Mouse (Mus musculus): ENCODE results near the gene Tram2. TPM values are rescaled to one million over a fixed set of nuclear protein-coding genes. Genes with fewer than 3 reads are reported as not detected.

The Tram2 gene
- polyA plus RNA-seq, 1 experiment from 2014 or later = 14.4 TPM

DNA sequence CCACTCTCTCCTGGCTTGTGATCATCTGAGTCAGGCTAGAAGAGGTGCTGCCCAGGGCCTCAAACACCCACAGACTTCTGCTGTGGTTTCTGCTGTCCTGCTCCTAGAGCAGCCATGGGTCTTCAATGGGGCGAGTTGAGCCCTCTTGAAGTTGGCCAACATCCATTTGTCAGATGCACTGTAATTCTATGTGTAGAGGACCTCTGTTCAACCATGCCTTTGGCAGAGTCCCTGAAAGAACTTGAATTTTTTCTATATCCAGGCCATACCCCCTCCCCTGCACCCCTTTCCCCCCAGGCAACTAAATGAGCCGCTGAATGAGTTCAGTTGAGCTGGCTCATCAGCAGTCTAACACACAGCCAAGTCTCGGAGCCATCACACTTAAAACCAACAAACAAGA lies 39.5 kb downstream of the Tram2 start:
- WGBS = 76% methylated on average over 3 of the region's 3 CpGs

DNA sequence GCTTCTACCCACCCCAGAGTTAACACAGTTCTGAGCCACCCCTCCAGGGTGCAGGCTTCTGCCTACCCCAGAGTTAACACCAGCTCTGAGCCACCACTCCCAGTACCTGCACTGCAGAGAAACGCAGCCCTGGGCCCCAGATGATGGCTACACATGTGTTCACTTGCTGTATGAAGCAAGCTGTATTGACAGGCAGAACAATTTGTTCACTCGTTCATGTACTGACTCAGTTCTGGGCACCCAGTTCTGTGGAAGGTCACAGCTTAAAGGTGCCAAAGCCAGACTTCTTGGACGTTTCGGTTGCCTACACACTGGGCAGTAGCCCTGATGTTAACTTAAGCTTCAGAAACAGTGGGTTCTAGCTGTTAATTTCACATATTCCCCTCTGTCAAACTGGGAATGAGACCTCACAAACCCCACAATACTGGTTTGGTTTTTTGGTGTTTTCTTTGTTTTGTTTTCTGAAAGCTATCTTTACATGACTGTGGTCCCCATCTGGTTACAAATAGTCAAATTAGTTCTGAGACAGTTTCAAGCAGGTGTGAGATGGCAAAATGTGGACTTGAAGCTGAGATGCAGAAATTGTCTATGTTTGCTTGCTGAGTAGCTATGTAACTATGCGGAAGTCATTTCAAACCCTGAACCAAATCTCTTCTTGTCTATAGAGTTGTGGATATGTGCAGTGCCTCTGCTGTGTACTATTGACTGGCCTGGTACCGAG lies 41.0 kb downstream of the Tram2 start:
- H3K4me3 ChIP-seq (ENCODE audit: low read depth, low read length) = no peak overlapping the region
- no peak for DNase-seq (ENCODE audit: low spot score)
- H3K36me3 ChIP-seq (ENCODE audit: control insufficient read depth, insufficient read depth, low read length) = peaks cover 18% of the 10 kb centered on the region
- ATAC-seq (ENCODE audit: low read depth) = no peak
- H3K4me2 ChIP-seq (ENCODE audit: low read depth, low read length) = no peak overlapping the region
- H3K27ac ChIP-seq (replicated peaks; ENCODE audit: low read depth, low read length) = no peak overlapping the region
- no peaks in the 10 kb centered on the region for H3K9me3 ChIP-seq (ENCODE audit: control insufficient read depth, low read length)
- peaks cover 16% of the 10 kb centered on the region for H3K4me1 ChIP-seq (ENCODE audit: control insufficient read depth, insufficient read depth, low read length)
- H3K9ac ChIP-seq (ENCODE audit: low read depth, low read length) = no peak overlapping the region
- H3K27me3 ChIP-seq (replicated peaks; ENCODE audit: control insufficient read depth, insufficient read depth, low read length) = no peaks in the 10 kb centered on the region
- 81% methylated on average over 6 of the region's 6 CpGs for WGBS

More for the DNA sequence above, 39.5 kb downstream of the Tram2 start:
- H3K4me1 ChIP-seq (ENCODE audit: control insufficient read depth, insufficient read depth, low read length) = peaks cover 16% of the 10 kb centered on the region
- H3K36me3 ChIP-seq (ENCODE audit: control insufficient read depth, insufficient read depth, low read length) = peaks cover 18% of the 10 kb centered on the region
- ATAC-seq (ENCODE audit: low read depth) = no peak
- no peak for DNase-seq (ENCODE audit: low spot score)
- no peak overlapping the region for H3K4me3 ChIP-seq (ENCODE audit: low read depth, low read length)
- H3K27ac ChIP-seq (replicated peaks; ENCODE audit: low read depth, low read length) = no peak overlapping the region
- no peaks in the 10 kb centered on the region for H3K9me3 ChIP-seq (ENCODE audit: control insufficient read depth, low read length)
- no peak overlapping the region for H3K9ac ChIP-seq (ENCODE audit: low read depth, low read length)
- H3K27me3 ChIP-seq (replicated peaks; ENCODE audit: control insufficient read depth, insufficient read depth, low read length) = no peaks in the 10 kb centered on the region
- no peak overlapping the region for H3K4me2 ChIP-seq (ENCODE audit: low read depth, low read length)

DNA sequence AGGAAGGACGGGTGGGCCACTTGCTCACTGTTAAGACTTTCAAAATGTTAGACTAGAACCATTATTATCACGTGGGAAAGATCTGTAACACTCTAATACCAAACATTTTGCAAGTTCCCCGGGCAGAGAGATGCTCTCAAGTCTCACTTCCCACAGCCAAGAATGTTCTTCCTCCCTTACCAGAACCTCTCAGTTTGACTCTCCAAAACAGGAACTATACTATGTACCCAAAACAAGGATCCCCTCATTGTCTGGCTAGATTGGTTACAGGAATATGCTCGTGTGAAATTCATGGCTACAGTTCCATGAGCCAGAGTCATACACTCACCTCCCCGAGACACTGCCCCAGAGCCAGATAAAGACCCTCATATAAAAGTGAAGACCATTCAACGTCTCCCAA lies 43.2 kb downstream of the Tram2 start:
- no peaks in the 10 kb centered on the region for H3K27me3 ChIP-seq (replicated peaks; ENCODE audit: control insufficient read depth, insufficient read depth, low read length)
- no peak for ATAC-seq (ENCODE audit: low read depth)

GRCm38 (mm10) chr1:21033792-21034119 lies 45.3 kb downstream of the Tram2 start:
- DNase-seq (ENCODE audit: low spot score) (no peak), ATAC-seq (ENCODE audit: low read depth) (no peak)
- Histone ChIP-seq H3K4me1 (ENCODE audit: control insufficient read depth, insufficient read depth, low read length) (no peaks in the 10 kb centered on the region), H3K4me2 (ENCODE audit: low read depth, low read length) (no peak overlapping the region), H3K4me3 (ENCODE audit: low read depth, low read length) (no peak overlapping the region), H3K36me3 (ENCODE audit: control insufficient read depth, insufficient read depth, low read length) (peaks cover 18% of the 10 kb centered on the region), H3K27ac (replicated peaks; ENCODE audit: low read depth, low read length) (no peak overlapping the region), H3K9ac (ENCODE audit: low read depth, low read length) (no peak overlapping the region), H3K9me3 (ENCODE audit: control insufficient read depth, low read length) (no peaks in the 10 kb centered on the region), H3K27me3 (replicated peaks; ENCODE audit: control insufficient read depth, insufficient read depth, low read length) (no peaks in the 10 kb centered on the region)

More for the DNA sequence above, 43.2 kb downstream of the Tram2 start:
- no peak overlapping the region for H3K4me3 ChIP-seq (ENCODE audit: low read depth, low read length)
- no peak overlapping the region for H3K27ac ChIP-seq (replicated peaks; ENCODE audit: low read depth, low read length)
- no peak overlapping the region for H3K4me2 ChIP-seq (ENCODE audit: low read depth, low read length)
- no peak overlapping the region for H3K9ac ChIP-seq (ENCODE audit: low read depth, low read length)
- peaks cover 18% of the 10 kb centered on the region for H3K36me3 ChIP-seq (ENCODE audit: control insufficient read depth, insufficient read depth, low read length)
- no peaks in the 10 kb centered on the region for H3K9me3 ChIP-seq (ENCODE audit: control insufficient read depth, low read length)
- 77% methylated on average over 6 of the region's 6 CpGs for WGBS
- peaks cover 4% of the 10 kb centered on the region for H3K4me1 ChIP-seq (ENCODE audit: control insufficient read depth, insufficient read depth, low read length)
- DNase-seq (ENCODE audit: low spot score) = no peak

DNA sequence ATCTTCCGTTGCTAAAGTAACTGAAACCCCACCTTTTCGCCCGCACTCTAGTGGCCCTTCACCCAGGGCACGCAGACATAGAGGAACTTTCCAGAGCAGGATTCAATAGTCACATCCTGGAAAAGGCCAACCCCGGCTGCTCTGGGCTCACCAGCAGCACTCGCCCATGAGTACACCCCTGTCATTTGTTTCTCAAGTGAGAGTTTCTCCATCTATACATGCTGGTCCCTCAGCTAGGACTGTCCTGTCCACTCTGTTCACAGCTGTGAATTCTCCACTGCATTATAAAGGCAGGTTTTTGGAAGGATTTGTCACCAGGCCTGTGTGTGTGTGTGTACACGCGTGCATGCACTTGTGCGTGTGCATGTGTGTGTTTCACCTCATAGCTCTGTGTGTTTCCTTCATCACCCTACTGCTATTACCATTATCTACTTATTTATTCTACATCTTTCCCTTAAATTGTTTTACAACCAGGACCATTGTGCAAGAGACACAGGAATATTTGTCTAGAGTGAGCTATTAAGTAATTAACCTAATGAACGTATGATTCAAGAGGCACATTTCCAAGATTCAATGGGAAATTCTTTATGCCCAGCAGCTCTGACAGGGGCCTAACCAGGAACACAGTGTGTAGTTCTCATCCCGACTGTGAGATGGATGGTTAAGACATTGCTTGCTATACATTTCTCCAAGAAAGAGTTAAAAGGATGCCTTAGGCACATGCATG lies 45.8 kb downstream of the Tram2 start:
- Histone ChIP-seq H3K4me1 (ENCODE audit: control insufficient read depth, insufficient read depth, low read length) (no peaks in the 10 kb centered on the region), H3K4me3 (ENCODE audit: low read depth, low read length) (no peak overlapping the region), H3K4me2 (ENCODE audit: low read depth, low read length) (no peak overlapping the region), H3K9ac (ENCODE audit: low read depth, low read length) (no peak overlapping the region), H3K27me3 (replicated peaks; ENCODE audit: control insufficient read depth, insufficient read depth, low read length) (no peaks in the 10 kb centered on the region), H3K27ac (replicated peaks; ENCODE audit: low read depth, low read length) (no peak overlapping the region), H3K9me3 (ENCODE audit: control insufficient read depth, low read length) (no peaks in the 10 kb centered on the region), H3K36me3 (ENCODE audit: control insufficient read depth, insufficient read depth, low read length) (peaks cover 18% of the 10 kb centered on the region)
- DNase-seq (ENCODE audit: low spot score) (no peak), ATAC-seq (ENCODE audit: low read depth) (no peak)
- 88% methylated on average over 11 of the region's 11 CpGs for WGBS

DNA sequence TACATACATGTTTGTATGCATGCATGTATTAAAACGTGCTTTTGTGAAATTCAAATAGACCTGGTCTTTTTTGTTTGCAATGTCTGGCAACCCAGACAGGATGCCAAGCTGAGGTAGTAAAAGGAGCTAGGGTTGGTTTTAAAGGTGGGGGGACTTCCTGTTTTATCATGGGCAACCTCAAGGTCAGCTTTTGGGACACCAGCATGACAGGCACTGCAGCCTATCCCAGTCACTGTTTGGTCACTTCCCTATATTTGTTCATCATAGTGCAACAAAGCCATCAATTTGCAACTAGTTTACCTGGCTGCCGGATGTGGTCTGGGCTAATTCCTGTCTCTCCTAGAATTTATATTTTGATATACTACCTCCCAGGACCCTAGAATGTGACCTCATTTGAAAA lies 47.4 kb downstream of the Tram2 start:
- Histone ChIP-seq H3K36me3 (ENCODE audit: control insufficient read depth, insufficient read depth, low read length) (peaks cover 11% of the 10 kb centered on the region), H3K4me3 (ENCODE audit: low read depth, low read length) (no peak overlapping the region), H3K27ac (replicated peaks; ENCODE audit: low read depth, low read length) (no peak overlapping the region), H3K9me3 (ENCODE audit: control insufficient read depth, low read length) (no peaks in the 10 kb centered on the region), H3K4me2 (ENCODE audit: low read depth, low read length) (no peak overlapping the region), H3K9ac (ENCODE audit: low read depth, low read length) (no peak overlapping the region), H3K27me3 (replicated peaks; ENCODE audit: control insufficient read depth, insufficient read depth, low read length) (no peaks in the 10 kb centered on the region), H3K4me1 (ENCODE audit: control insufficient read depth, insufficient read depth, low read length) (no peaks in the 10 kb centered on the region)
- ATAC-seq (ENCODE audit: low read depth) = no peak
- DNase-seq (ENCODE audit: low spot score) = no peak
- 95% methylated on average over 2 of the region's 2 CpGs for WGBS

DNA sequence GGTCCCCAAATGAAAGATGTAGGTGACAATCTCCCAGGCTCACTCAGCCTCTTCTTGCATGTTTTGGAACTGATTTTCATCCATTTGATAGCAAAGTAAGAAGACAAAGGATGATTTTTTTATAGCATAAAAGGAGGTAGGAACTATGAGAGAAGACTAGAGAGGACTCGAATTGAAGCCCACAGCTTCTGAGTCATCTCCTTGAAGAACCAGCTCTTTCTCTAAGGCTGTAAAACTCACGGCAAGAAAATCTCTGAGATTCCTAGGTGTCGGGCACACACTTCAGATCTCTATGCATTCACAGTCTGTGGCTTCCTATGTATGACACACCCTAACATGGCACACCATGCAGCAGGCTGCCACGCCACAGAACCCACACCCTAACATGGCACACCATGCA lies 50.0 kb downstream of the Tram2 start:
- Histone ChIP-seq H3K27me3 (replicated peaks; ENCODE audit: control insufficient read depth, insufficient read depth, low read length) (no peaks in the 10 kb centered on the region), H3K9ac (ENCODE audit: low read depth, low read length) (no peak overlapping the region), H3K4me1 (ENCODE audit: control insufficient read depth, insufficient read depth, low read length) (no peaks in the 10 kb centered on the region), H3K4me3 (ENCODE audit: low read depth, low read length) (no peak overlapping the region), H3K9me3 (ENCODE audit: control insufficient read depth, low read length) (no peaks in the 10 kb centered on the region), H3K4me2 (ENCODE audit: low read depth, low read length) (no peak overlapping the region), H3K27ac (replicated peaks; ENCODE audit: low read depth, low read length) (no peak overlapping the region), H3K36me3 (ENCODE audit: control insufficient read depth, insufficient read depth, low read length) (no peaks in the 10 kb centered on the region)
- DNase-seq (ENCODE audit: low spot score) = no peak
- no peak for ATAC-seq (ENCODE audit: low read depth)
- 93% methylated on average over 4 of the region's 4 CpGs for WGBS

- no peaks in the 10 kb centered on the region for H3K4me1 ChIP-seq (ENCODE audit: control insufficient read depth, insufficient read depth, low read length)
Observed at GRCm38 (mm10) chr1:21026534-21026933, 52.5 kb downstream of the Tram2 start.

GRCm38 (mm10) chr1:21025203-21025602 lies 53.8 kb downstream of the Tram2 start:
- H3K4me1 ChIP-seq (ENCODE audit: control insufficient read depth, insufficient read depth, low read length) = no peaks in the 10 kb centered on the region
- no peaks in the 10 kb centered on the region for H3K36me3 ChIP-seq (ENCODE audit: control insufficient read depth, insufficient read depth, low read length)
- H3K27ac ChIP-seq (replicated peaks; ENCODE audit: low read depth, low read length) = no peak overlapping the region
- no peak for DNase-seq (ENCODE audit: low spot score)
- no peak for ATAC-seq (ENCODE audit: low read depth)
- no peak overlapping the region for H3K9ac ChIP-seq (ENCODE audit: low read depth, low read length)
- no peaks in the 10 kb centered on the region for H3K9me3 ChIP-seq (ENCODE audit: control insufficient read depth, low read length)
- no peaks in the 10 kb centered on the region for H3K27me3 ChIP-seq (replicated peaks; ENCODE audit: control insufficient read depth, insufficient read depth, low read length)
- 68% methylated on average over 5 of the region's 5 CpGs for WGBS
- no peak overlapping the region for H3K4me3 ChIP-seq (ENCODE audit: low read depth, low read length)
- no peak overlapping the region for H3K4me2 ChIP-seq (ENCODE audit: low read depth, low read length)

More at GRCm38 (mm10) chr1:21026534-21026933, 52.5 kb downstream of the Tram2 start:
- DNase-seq (ENCODE audit: low spot score) = no peak
- WGBS = 77% methylated on average over 7 of the region's 7 CpGs
- H3K27ac ChIP-seq (replicated peaks; ENCODE audit: low read depth, low read length) = no peak overlapping the region; the same call in 1 of the 2 replicates
- H3K4me2 ChIP-seq (ENCODE audit: low read depth, low read length) = no peak overlapping the region
- H3K36me3 ChIP-seq (ENCODE audit: control insufficient read depth, insufficient read depth, low read length) = no peaks in the 10 kb centered on the region
- no peak overlapping the region for H3K9ac ChIP-seq (ENCODE audit: low read depth, low read length)
- H3K4me3 ChIP-seq (ENCODE audit: low read depth, low read length) = no peak overlapping the region
- no peaks in the 10 kb centered on the region for H3K27me3 ChIP-seq (replicated peaks; ENCODE audit: control insufficient read depth, insufficient read depth, low read length)
- no peak for ATAC-seq (ENCODE audit: low read depth)
- no peaks in the 10 kb centered on the region for H3K9me3 ChIP-seq (ENCODE audit: control insufficient read depth, low read length)

Data from embryonic facial prominence, embryonic 14.5 days (tissue).